Mouse (Mus musculus) limb, embryonic 14.5 days (tissue): ENCODE results near the gene Sirt2. TPM values are rescaled to one million over a fixed set of nuclear protein-coding genes. Genes with fewer than 3 reads are reported as not detected.
A peak's percentile ranks its signal among the peaks of the same experiment; 100 is the strongest.

ENCODE experiments used
- ATAC-seq: fragments of 200-750 bp; cut with Nextera tagmentation; 2 replicates; pipeline ENCODE4 v1.8.0; 2017; ENCODE audit warnings: low read depth, moderate number of reproducible peaks, moderate TSS enrichment; ENCODE audit not compliant: low FRiP score
- DNase-seq: peaks from one replicate; pipeline ENCODE4 v3.0.0-alpha.2; 2015; ENCODE audit warnings: low spot score
- H3K27ac ChIP-seq: fragments of 300-500 bp; sonication (generic); replicated peaks from 2 replicates; pipeline ENCODE4 v1.5.1; 2014; ENCODE audit warnings: low read depth, mild to moderate bottlenecking, low read length, moderate library complexity, mixed read lengths
- H3K27me3 ChIP-seq: fragments of 300-500 bp; sonication (generic); 2 replicates; pipeline ENCODE4 v1.6.1; 2014; ENCODE audit warnings: low read length, mixed read lengths; ENCODE audit not compliant: control insufficient read depth, insufficient read depth
- H3K36me3 ChIP-seq: fragments of 300-500 bp; sonication (generic); 2 replicates; pipeline ENCODE4 v1.6.1; 2014; ENCODE audit warnings: mild to moderate bottlenecking, low read length, moderate library complexity, mixed read lengths; ENCODE audit not compliant: control insufficient read depth, insufficient read depth
- H3K4me1 ChIP-seq: fragments of 300-500 bp; sonication (generic); 2 replicates; pipeline ENCODE4 v1.6.1; 2014; ENCODE audit warnings: antibody characterized with exemption, low read length, mixed read lengths; ENCODE audit not compliant: control insufficient read depth, insufficient read depth
- H3K4me2 ChIP-seq: fragments of 300-500 bp; sonication (generic); replicated peaks from 2 replicates; pipeline ENCODE4 v1.6.1; 2014; ENCODE audit warnings: low read depth, mild to moderate bottlenecking, low read length, moderate library complexity; ENCODE audit not compliant: severe bottlenecking
- H3K4me3 ChIP-seq: fragments of 300-500 bp; sonication (generic); replicated peaks from 2 replicates; pipeline ENCODE4 v1.5.1; 2014; ENCODE audit warnings: low read length
- H3K9ac ChIP-seq: fragments of 300-500 bp; sonication (generic); 2 replicates; pipeline ENCODE4 v1.6.1; 2014; ENCODE audit warnings: mild to moderate bottlenecking, low read depth, low read length, moderate library complexity; ENCODE audit not compliant: severe bottlenecking
- H3K9me3 ChIP-seq: fragments of 300-500 bp; sonication (generic); 2 replicates; pipeline ENCODE4 v1.6.1; 2016; ENCODE audit warnings: low read length; ENCODE audit not compliant: control insufficient read depth
- POLR2A ChIP-seq: fragments of 200-500 bp; IDR thresholded peaks from 2 replicates; pipeline ENCODE4 v1.8.0; 2012; ENCODE audit warnings: inconsistent platforms, mild to moderate bottlenecking, moderate library complexity, borderline replicate concordance; ENCODE audit not compliant: insufficient read depth, insufficient read length; ENCODE audit errors: extremely low read depth
- WGBS: fragments of 180-500 bp; shearing (Covaris S2); extraction: QIAGEN DNeasy Blood & Tissue Kit; methylation state at CpG from one replicate; pipeline ENCODE4 v1.1.7; 2014; 5-methylcytosine and 5-hydroxymethylcytosine counted together
- polyA plus RNA-seq, 2 experiments: library from polyadenylated mRNA; depleted of rRNA in 1 of 2; stranded (reverse) in 1 of 2; unstranded in 1 of 2; fragments of >200 nt; fragmentation: Nextera tagmentation in 1 of 2; extraction: Ambion mirVana in 1 of 2; gene quantifications; 2 replicates each; pipeline versions ENCODE4 v1.2.1 to v1.2.3; 2012 to 2014

The Sirt2 gene
- polyA plus RNA-seq, 2 experiments: 73.7 to 107 TPM

- Histone ChIP-seq H3K27ac (no peak overlapping the region), H3K4me3 (no peak overlapping the region), H3K36me3 (peaks cover 45% of the 10 kb centered on the region), H3K27me3 (no peaks in the 10 kb centered on the region), H3K9ac (no peak overlapping the region), H3K4me1 (no peaks in the 10 kb centered on the region), H3K4me2 (no peak overlapping the region), H3K9me3 (no peaks in the 10 kb centered on the region)
- WGBS: 51% methylated on average over 3 of the region's 3 CpGs
- no peak for ATAC-seq
- no peak for TF ChIP-seq POLR2A
- peak; percentile 78 for DNase-seq
Observed at GRCm38 (mm10) chr7:28827338-28827737, 60.8 kb downstream of the Sirt2 start.

- Histone ChIP-seq H3K9ac (no peak overlapping the region), H3K9me3 (no peaks in the 10 kb centered on the region), H3K36me3 (peaks cover 34% of the 10 kb centered on the region), H3K4me3 (no peak overlapping the region), H3K27me3 (no peaks in the 10 kb centered on the region), H3K4me1 (no peaks in the 10 kb centered on the region), H3K4me2 (no peak overlapping the region), H3K27ac (no peak overlapping the region)
- ATAC-seq: no peak
- WGBS: 95% methylated on average over 8 of the region's 8 CpGs
- DNase-seq: no peak
- no peak for TF ChIP-seq POLR2A
Observed at GRCm38 (mm10) chr7:28829821-28830220, 63.3 kb downstream of the Sirt2 start.

- ATAC-seq: no peak
- Histone ChIP-seq H3K4me2 (no peak overlapping the region), H3K9ac (no peak overlapping the region), H3K4me1 (no peaks in the 10 kb centered on the region), H3K4me3 (no peak overlapping the region), H3K36me3 (peaks cover 34% of the 10 kb centered on the region), H3K27me3 (no peaks in the 10 kb centered on the region), H3K27ac (no peak overlapping the region), H3K9me3 (no peaks in the 10 kb centered on the region)
- DNase-seq: no peak
- WGBS: 89% methylated on average over 5 of the region's 5 CpGs
- TF ChIP-seq POLR2A: no peak
Observed at GRCm38 (mm10) chr7:28830981-28831380, 64.4 kb downstream of the Sirt2 start.

- no peak overlapping the region for H3K4me2 ChIP-seq
- H3K4me1 ChIP-seq: no peaks in the 10 kb centered on the region
- no peak for ATAC-seq
- H3K36me3 ChIP-seq: peaks cover 34% of the 10 kb centered on the region
- H3K9ac ChIP-seq: no peak overlapping the region
- no peak overlapping the region for H3K4me3 ChIP-seq
- no peak overlapping the region for H3K27ac ChIP-seq
- DNase-seq: no peak
- WGBS: 91% methylated on average over 17 of the region's 17 CpGs
- TF ChIP-seq POLR2A: no peak
- H3K27me3 ChIP-seq: no peaks in the 10 kb centered on the region
- H3K9me3 ChIP-seq: no peaks in the 10 kb centered on the region
Observed at GRCm38 (mm10) chr7:28831411-28832125, 65.0 kb downstream of the Sirt2 start.

GRCm38 (mm10) chr7:28832137-28832536 is 65.6 kb downstream of the Sirt2 start:
- H3K4me1 ChIP-seq: no peaks in the 10 kb centered on the region
- no peak for TF ChIP-seq POLR2A
- no peaks in the 10 kb centered on the region for H3K9me3 ChIP-seq
- WGBS: 62% methylated on average over 6 of the region's 6 CpGs
- H3K27me3 ChIP-seq: no peaks in the 10 kb centered on the region
- no peak for ATAC-seq
- H3K4me3 ChIP-seq: no peak overlapping the region
- peaks cover 34% of the 10 kb centered on the region for H3K36me3 ChIP-seq
- no peak for DNase-seq
- H3K9ac ChIP-seq: no peak overlapping the region
- H3K4me2 ChIP-seq: no peak overlapping the region
- no peak overlapping the region for H3K27ac ChIP-seq
